Mouse (Mus musculus) G1E (cell line): ENCODE results near the gene Olfr49.

Experiments used
- CTCF ChIP-seq: IDR thresholded peaks from 2 replicates; pipeline ENCODE4 v1.5.1; 2012; ENCODE audit warnings: low read depth, low read length, inconsistent platforms, mixed read lengths
- GATA1 ChIP-seq: IDR thresholded peaks from 2 replicates; pipeline ENCODE4 v1.6.1; 2012; ENCODE audit warnings: borderline replicate concordance, low read length, inconsistent platforms, mixed read lengths
- GATA2 ChIP-seq: IDR thresholded peaks from 2 replicates; pipeline ENCODE4 v1.6.1; 2012; ENCODE audit warnings: low read depth, low read length, inconsistent platforms, borderline replicate concordance
- TAL1 ChIP-seq: conservative IDR thresholded peaks from 2 replicates; pipeline ENCODE4 v1.6.1; 2012; ENCODE audit warnings: low read depth, low read length, inconsistent platforms, mixed read lengths

GRCm38 (mm10) chr14:54300676-54301075, 15.9 kb upstream of the Olfr49 start:
- TF ChIP-seq CTCF: no peak
- TF ChIP-seq GATA1: no peak
- no peak for TF ChIP-seq GATA2
- TF ChIP-seq TAL1: no peak
